Mouse (Mus musculus): ENCODE measurements around the gene Lrrc75a. TPM values are rescaled to one million over a fixed set of nuclear protein-coding genes. Genes with fewer than 3 reads are reported as not detected.

Gene Lrrc75a
- polyA plus RNA-seq, 1 experiment from 2014 or later = 10.0 TPM

DNA sequence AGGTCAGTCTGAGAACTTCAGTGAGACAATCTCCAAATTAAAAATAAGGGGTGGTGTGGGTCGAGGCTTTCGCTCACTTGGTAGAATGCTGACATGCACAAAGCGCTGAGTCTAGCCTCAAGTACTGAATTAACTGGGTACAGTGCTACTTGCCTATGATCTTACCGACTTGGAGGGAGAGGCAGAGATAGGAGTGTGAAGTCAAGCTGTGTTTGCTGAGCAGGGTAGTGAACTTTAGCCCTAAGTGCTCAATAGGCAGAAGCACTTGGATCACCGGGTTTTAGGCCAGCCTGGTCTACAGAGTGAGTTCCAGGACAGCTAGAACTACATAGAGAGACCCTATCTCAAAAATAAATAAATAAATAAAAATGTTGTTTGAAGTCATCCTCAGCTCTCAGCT, 91.1 kb downstream of the Lrrc75a start:
- 48% methylated on average over 5 of the region's 5 CpGs for WGBS
- no peaks in the 10 kb centered on the region for H3K27me3 ChIP-seq (replicated peaks)
- 0 out of 2 replicates have a peak, but pooled peaks cover 3% of the 10 kb centered on the region for H3K36me3 ChIP-seq
- H3K9me3 ChIP-seq = no peaks in the 10 kb centered on the region
- ATAC-seq (ENCODE audit: insufficient read depth, low FRiP score, low read depth) = no peak
- no peak overlapping the region for H3K4me3 ChIP-seq (replicated peaks)
- no peak overlapping the region for H3K9ac ChIP-seq
- peaks cover 18% of the 10 kb centered on the region for H3K4me1 ChIP-seq
- no peak overlapping the region for H3K27ac ChIP-seq
- no peak overlapping the region for H3K4me2 ChIP-seq

GRCm38 (mm10) chr11:62555896-62556412, 92.4 kb downstream of the Lrrc75a start:
- no peak overlapping the region for H3K9ac ChIP-seq
- no peak overlapping the region for H3K4me3 ChIP-seq (replicated peaks)

GRCm38 (mm10) chr11:62554934-62555517, 93.3 kb downstream of the Lrrc75a start:
- Histone ChIP-seq H3K9me3 (no peaks in the 10 kb centered on the region), H3K4me2 (peak overlapping the region; percentile 86; the same call in 1 of the 2 replicates), H3K27ac (no peak overlapping the region), H3K27me3 (replicated peaks) (no peaks in the 10 kb centered on the region), H3K36me3 (0 out of 2 replicates have a peak, but pooled peaks cover 3% of the 10 kb centered on the region), H3K4me1 (peaks cover 18% of the 10 kb centered on the region), H3K4me3 (replicated peaks) (no peak overlapping the region), H3K9ac (no peak overlapping the region)
- ATAC-seq (ENCODE audit: insufficient read depth, low FRiP score, low read depth) = no peak

More at GRCm38 (mm10) chr11:62555896-62556412, 92.4 kb downstream of the Lrrc75a start:
- Histone ChIP-seq H3K4me2 (no peak overlapping the region), H3K27ac (no peak overlapping the region), H3K27me3 (replicated peaks) (no peaks in the 10 kb centered on the region), H3K9me3 (no peaks in the 10 kb centered on the region), H3K4me1 (peaks cover 18% of the 10 kb centered on the region), H3K36me3 (0 out of 2 replicates have a peak, but pooled peaks cover 3% of the 10 kb centered on the region)
- ATAC-seq (ENCODE audit: insufficient read depth, low FRiP score, low read depth) = no peak

Other genes starting within 250 kb of the Lrrc75a start
- 9.4 and 11.4 TPM in 2 replicates for gene Pigl, start 190.1 kb downstream of the Lrrc75a start, polyA plus RNA-seq (2015; fragmentation: Nextera tagmentation; extraction: Ambion mirVana)
- 140 and 155 TPM in 2 replicates for gene Ncor1, start 190.0 kb downstream of the Lrrc75a start, polyA plus RNA-seq (2015; fragmentation: Nextera tagmentation; extraction: Ambion mirVana)
- gene Cenpv, start 109.3 kb downstream of the Lrrc75a start, polyA plus RNA-seq (2015; fragmentation: Nextera tagmentation; extraction: Ambion mirVana) = 29.0 and 30.3 TPM in 2 replicates
- 2,363 and 2,756 TPM in 2 replicates for gene Ubb, start 97.4 kb downstream of the Lrrc75a start, polyA plus RNA-seq (2015; fragmentation: Nextera tagmentation; extraction: Ambion mirVana)
- 13.4 and 14.6 TPM in 2 replicates for gene Trpv2, start 74.0 kb downstream of the Lrrc75a start, polyA plus RNA-seq (2015; fragmentation: Nextera tagmentation; extraction: Ambion mirVana)
- 47.0 and 50.6 TPM in 2 replicates for gene Mmgt2, start 141 bp upstream of the Lrrc75a start, polyA plus RNA-seq (2015; fragmentation: Nextera tagmentation; extraction: Ambion mirVana)
- gene Zfp287, start 83.4 kb upstream of the Lrrc75a start, polyA plus RNA-seq (2015; fragmentation: Nextera tagmentation; extraction: Ambion mirVana) = 6.7 and 7.2 TPM in 2 replicates
- not detected in 2 replicates for gene Gm10428, start 104.6 kb upstream of the Lrrc75a start, polyA plus RNA-seq (2015; fragmentation: Nextera tagmentation; extraction: Ambion mirVana)
- gene Zfp286, start 140.9 kb upstream of the Lrrc75a start, polyA plus RNA-seq (2015; fragmentation: Nextera tagmentation; extraction: Ambion mirVana) = 14.9 and 15.3 TPM in 2 replicates
- gene Trim16, start 171.7 kb upstream of the Lrrc75a start, polyA plus RNA-seq (2015; fragmentation: Nextera tagmentation; extraction: Ambion mirVana) = 13.8 and 15.6 TPM in 2 replicates
- 0.33 and 0.41 TPM in 2 replicates for gene Fbxw10, start 198.5 kb upstream of the Lrrc75a start, polyA plus RNA-seq (2015; fragmentation: Nextera tagmentation; extraction: Ambion mirVana)
- gene Tvp23b, start 230.9 kb upstream of the Lrrc75a start, polyA plus RNA-seq (2015; fragmentation: Nextera tagmentation; extraction: Ambion mirVana) = 76.7 and 80.1 TPM in 2 replicates